Mouse (Mus musculus): ENCODE measurements at regions not wholly inside any gene's neighbourhood (a gene's known extent, or its start where the extent isn't known, plus 50 kb on each side); places are given as distances from the start of the nearest gene placed in this dataset.

GRCm38 (mm10) chr6:13413768-13414167 is 189.0 kb upstream of the Vwde start:
- TF ChIP-seq CTCF (IDR thresholded peaks at IDR 0.05; ENCODE audit: borderline replicate concordance, insufficient read depth, low read depth, low read length): peak; percentile 60
- TF ChIP-seq POLR2A (IDR thresholded peaks at IDR 0.05; ENCODE audit: borderline replicate concordance, insufficient read depth, low read length): no peak

Measured in cerebellum, adult 2 months (tissue).